Mouse (Mus musculus): Measurements from ENCODE around the gene Serping1.

The Serping1 gene

GRCm38 (mm10) chr2:84779210-84779609 lies 4.0 kb upstream of the Serping1 start:
- no peak for DNase-seq (ENCODE audit: low read depth, low spot score)

DNA sequence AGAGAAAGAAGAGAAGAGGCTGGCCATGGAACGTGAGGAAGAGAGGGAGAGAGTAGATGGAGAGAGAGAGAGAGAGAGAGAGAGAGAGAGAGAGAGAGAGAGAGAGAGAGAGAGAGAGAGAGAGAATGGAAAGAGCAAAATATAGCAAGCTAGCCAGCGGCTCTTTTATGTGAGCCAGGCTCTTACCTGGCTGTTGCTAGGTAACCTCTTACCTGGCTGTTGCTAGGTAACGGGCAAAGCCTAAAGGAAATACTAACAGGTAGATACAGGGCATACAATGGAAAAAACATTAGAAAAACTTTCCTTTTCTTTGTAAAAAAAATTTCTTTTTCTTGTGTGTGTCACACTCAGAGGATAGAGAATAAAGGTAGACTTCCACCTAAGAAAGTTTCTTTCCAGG lies 2.5 kb upstream of the Serping1 start:
- DNase-seq (ENCODE audit: low read depth, low spot score), result no peak

- DNase-seq (ENCODE audit: low read depth, low spot score), result no peak
These were observed 421 bp upstream of the Serping1 start for GRCm38 (mm10) chr2:84775665-84776064.

DNA sequence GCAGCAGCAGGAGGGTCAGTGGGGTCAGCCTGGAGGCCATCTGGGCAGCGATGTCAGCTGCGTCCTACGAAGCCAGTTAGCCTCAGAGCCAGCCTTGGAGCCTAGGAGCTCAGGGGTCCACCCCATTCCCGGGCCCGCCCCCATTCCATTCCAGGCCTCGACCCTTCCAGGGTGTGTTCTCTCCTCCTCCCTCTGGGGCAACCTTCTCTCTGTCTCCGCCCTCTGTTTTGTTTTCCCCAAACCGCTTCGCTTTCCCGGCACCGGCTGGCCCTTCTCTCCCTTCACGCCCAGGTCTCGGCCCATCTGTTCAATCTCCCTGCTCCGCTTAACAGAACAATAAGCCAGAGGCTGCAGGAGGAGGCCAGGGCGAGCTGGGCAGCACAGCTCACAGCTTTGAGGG lies 493 bp downstream of the Serping1 start:
- DNase-seq (ENCODE audit: low read depth, low spot score), result peak; percentile 50

- DNase-seq (ENCODE audit: low read depth, low spot score), result no peak
These were observed 2.0 kb downstream of the Serping1 start for GRCm38 (mm10) chr2:84773195-84773594.

DNA sequence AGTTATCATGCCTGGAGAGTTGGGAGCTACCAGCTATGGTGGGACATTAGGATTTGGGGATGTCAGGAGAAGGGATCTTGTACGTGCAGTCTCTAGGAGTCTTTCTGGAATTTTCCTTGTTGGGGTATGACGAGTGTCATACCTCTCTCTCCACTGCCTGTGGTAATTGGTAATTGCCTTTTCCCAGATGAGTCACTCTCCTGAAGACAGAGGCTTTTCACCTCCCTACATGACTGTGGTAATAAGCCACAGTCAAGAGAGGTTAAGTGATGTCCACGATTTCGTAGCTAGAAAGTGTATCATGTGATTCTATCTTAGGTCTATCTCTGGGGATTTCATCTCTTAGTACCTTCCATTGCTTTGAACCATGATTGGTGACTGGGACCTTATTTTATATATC lies 2.8 kb downstream of the Serping1 start:
- DNase-seq (ENCODE audit: low read depth, low spot score), result no peak

DNA sequence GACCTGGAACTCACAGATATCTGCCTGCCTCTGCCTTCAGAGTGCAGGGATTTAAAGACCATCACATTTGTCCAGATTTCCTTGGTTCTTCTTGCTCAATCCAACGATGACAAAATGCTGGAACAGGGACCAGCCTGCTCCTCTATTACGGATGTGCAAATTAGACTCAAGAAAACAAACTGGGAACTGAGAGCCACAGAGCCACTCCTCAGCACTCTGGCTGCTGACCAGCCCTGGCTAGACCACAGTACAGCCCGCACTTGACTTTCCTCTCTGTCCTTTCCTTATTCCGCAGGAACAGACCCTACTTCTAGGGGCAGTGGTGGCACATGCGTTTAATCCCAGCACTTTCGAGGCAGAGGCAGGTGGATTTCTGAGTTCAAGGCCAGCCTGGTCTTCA lies 4.7 kb downstream of the Serping1 start:
- DNase-seq (ENCODE audit: low read depth, low spot score), result no peak

DNA sequence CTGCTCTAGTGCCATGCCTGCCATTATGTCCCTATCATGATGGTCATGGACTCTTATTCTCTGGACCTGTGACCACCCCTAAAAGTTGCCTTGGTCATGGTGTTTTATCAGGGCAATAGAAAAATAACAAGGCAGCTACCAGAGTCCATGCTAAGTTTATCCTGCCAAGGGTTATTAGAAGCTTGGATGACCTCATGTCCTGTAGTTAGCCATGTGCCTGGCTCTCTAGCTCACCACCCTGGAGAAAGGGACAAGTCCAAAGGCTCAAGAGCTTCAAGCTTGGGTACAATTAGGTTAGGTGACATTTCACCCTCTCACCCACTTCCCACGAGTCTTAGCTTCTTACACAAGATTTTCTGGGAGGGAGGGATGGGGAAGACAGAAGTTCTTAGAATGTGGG lies 12.4 kb downstream of the Serping1 start:
- no peak for DNase-seq (ENCODE audit: low read depth, low spot score)

DNA sequence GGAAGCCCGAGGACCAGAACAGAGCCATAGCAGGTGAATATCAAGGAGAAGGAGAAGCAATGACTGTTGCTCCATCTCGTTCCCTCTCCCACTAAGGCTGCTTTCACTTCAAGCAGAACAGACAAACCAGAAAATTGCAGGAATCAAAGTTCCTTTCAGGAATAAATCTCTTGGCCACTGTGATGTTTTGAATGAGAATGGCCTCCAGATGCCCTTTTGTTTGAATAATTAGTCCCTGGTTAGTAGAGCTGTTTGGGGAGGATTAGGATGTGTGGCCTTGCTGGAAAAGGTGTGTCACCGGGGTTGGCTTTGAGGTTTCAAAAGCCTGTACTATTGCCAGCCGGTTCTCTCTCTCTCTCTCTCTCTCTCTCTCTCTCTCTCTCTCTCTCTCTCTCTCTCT lies 12.9 kb downstream of the Serping1 start:
- no peak for DNase-seq (ENCODE audit: low read depth, low spot score)

GRCm38 (mm10) chr2:84761840-84762239 lies 13.4 kb downstream of the Serping1 start:
- DNase-seq (ENCODE audit: low read depth, low spot score), result no peak

- no peak for DNase-seq (ENCODE audit: low read depth, low spot score)
These were observed 13.9 kb downstream of the Serping1 start for GRCm38 (mm10) chr2:84761309-84761708.

- no peak for DNase-seq (ENCODE audit: low read depth, low spot score)
These were observed 14.5 kb downstream of the Serping1 start for GRCm38 (mm10) chr2:84760777-84761176.

GRCm38 (mm10) chr2:84758542-84759127 lies 16.6 kb downstream of the Serping1 start:
- no peak for DNase-seq (ENCODE audit: low read depth, low spot score)

DNA sequence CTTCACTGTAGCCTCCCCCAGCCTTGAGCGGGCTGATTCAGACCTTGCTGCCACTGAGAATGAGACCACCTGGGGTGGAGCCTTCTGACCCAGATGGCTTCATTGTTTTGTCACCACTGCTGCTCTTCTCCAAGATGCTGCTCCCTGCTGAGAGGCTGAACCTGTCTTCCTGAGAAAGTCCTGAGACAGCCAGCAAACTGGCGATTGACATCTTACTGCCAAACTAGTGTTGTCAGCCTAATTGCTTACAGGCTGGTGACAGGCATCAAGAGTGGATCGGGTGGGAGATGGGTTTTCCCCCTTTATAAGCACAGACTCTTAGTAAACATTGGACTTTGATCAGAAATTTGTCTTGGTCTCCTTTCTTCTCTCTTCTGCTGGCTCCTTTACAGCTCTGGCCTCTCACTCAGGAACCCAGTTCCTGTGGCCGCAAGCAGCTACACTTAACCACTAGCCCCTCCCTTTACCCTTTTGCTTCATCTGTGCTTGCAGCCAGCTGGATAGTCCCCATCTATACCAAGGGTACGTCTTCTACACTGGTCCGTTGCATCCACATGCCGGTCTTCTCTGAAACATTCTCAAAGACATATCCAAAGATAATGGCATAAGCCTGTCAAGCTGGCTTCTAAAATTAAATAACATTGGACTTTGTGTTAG lies 18.1 kb downstream of the Serping1 start:
- DNase-seq (ENCODE audit: low read depth, low spot score), result no peak

GRCm38 (mm10) chr2:84756245-84756644 lies 19.0 kb downstream of the Serping1 start:
- DNase-seq (ENCODE audit: low read depth, low spot score), result no peak

GRCm38 (mm10) chr2:84750115-84750514 lies 25.1 kb downstream of the Serping1 start:
- DNase-seq (ENCODE audit: low read depth, low spot score), result no peak

DNA sequence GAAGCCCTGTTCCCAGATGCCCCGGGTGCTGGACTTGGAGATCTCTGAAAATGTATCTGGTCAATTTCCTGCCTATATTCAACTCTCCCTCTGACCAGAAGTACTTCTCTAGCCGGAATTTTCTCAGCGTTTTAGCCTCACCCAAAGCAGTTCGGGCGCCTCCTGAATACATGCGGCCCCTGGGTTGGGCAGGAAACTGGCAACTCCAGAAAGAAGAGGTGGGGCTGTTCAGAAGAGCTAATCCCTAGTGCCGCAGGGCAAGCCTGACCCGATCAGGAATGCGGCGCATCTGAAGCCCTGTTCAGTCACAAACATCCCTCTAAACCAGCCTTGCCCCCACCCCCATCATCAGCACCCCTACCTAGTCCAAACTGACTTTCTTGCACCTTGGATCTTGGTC lies 31.1 kb downstream of the Serping1 start:
- DNase-seq (ENCODE audit: low read depth, low spot score), result no peak

- DNase-seq (ENCODE audit: low read depth, low spot score), result peak; percentile 91
These were observed 31.7 kb downstream of the Serping1 start, which contains the start of gene Gm19426 for GRCm38 (mm10) chr2:84743561-84743960. Gm19426 (minus strand) TSS chr2:84743655.

GRCm38 (mm10) chr2:84742451-84743283 lies 32.6 kb downstream of the Serping1 start:
- peak; percentile 91 for DNase-seq (ENCODE audit: low read depth, low spot score)

DNA sequence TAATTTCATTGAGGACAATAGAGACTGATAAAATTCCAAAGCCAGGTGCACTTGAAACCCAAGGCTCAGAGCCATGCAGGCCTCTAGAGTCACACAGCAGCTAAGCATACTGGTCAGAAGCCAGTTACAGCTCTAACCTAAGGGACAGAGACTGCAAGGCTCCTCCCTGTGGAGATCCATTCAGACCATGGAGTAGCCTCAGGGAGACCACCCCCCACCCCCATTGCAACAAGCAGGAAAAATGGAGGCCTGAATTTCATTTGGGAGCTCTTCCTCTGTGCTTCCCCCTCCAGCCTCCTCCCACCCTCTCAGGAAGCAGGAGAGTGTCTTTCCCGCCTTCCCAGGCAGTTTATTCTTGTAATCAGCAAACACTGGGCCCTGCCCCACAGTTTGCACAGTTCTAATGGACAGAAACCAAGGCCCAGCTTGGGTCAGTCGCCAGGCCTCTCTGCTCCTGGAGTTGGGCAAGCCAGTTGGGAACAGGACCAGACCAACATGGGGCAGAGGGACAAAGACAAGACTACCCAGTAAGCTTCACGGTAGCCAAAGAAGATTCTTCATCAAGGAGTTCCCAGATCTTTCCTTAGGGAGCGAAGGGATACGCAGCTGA lies 33.3 kb downstream of the Serping1 start:
- no peak for DNase-seq (ENCODE audit: low read depth, low spot score)

DNA sequence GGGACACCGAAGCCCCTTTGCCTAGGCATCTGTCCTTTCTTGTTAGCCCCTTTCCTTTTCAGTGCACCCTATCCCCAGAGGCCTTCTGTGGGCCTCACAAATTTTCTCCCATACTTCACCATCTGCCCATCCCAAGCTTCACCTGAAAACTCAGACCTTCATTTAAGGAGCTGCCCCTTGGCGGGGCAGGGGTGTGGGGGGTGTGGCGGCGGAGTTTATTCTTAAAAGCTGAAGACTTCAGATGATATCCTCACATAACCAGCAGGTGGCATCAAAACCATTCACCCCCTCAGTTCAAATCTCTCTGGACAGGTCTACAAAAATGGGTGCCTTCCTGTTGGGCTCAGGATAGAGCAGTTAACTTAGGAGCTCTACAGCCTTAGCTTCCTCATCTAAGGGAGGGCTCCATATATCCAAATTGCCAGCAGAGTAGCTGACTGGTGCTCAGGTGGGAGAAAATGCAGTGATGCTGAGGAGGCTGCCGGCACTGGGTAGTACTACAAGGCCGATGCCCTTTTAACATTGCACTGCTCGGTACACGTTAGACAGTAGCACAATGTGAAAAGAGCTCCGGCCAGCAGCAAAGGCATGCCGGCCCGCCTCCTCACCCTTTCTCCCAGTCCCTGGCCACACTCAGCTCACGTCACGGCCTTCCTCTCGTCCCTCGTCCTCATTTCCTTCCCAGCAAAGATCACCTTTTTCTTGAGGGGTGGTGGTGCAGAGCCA lies 34.5 kb downstream of the Serping1 start:
- no peak for DNase-seq (ENCODE audit: low read depth, low spot score)

Measured in embryo, embryonic 11.5 days (tissue).